15 mouse cellular contexts compared by ENCODE assay signal in genomic region chr8:115771060-115771459, GRCm38 (mm10).
DNase-seq lines count a peak whose midpoint lies in the region; ATAC-seq and TF ChIP-seq lines count a peak whose summit lies in the region.
"Had no signal": no experiment of that assay in that cellular context is flagged by ENCODE, and none has a peak within 500 bp of the region (broad histone marks: within the 10 kb centered on the region; RNA-seq: fewer than 3 reads in every experiment).

No protein-coding gene starts in this region.

- no peaks in the 10 kb centered on the region for H3K27me3 ChIP-seq in stomach, embryonic 15.5 days (replicated peaks)
- no peaks in the 10 kb centered on the region for H3K27me3 ChIP-seq in hindbrain, embryonic 14.5 days (ENCODE audit: control insufficient read depth, insufficient read depth, low read length)
- H3K27me3 ChIP-seq: embryonic facial prominence, embryonic 13.5 days had no signal

- WGBS in stomach, embryonic 15.5 days = 73% methylated on average over 7 of the region's 7 CpGs
- WGBS in hindbrain, embryonic 14.5 days = 90% methylated on average over 7 of the region's 7 CpGs

- H3K9ac ChIP-seq in stomach, embryonic 15.5 days = no peak overlapping the region
- no peak overlapping the region for H3K9ac ChIP-seq in hindbrain, embryonic 14.5 days
- H3K9ac ChIP-seq: embryonic facial prominence, embryonic 13.5 days had no signal

- H3K4me2 ChIP-seq in stomach, embryonic 15.5 days = no peak overlapping the region
- H3K4me2 ChIP-seq in hindbrain, embryonic 14.5 days (replicated peaks) = no peak overlapping the region
- H3K4me2 ChIP-seq: embryonic facial prominence, embryonic 13.5 days had no signal

- no peaks in the 10 kb centered on the region for H3K36me3 ChIP-seq in stomach, embryonic 15.5 days
- H3K36me3 ChIP-seq in hindbrain, embryonic 14.5 days (replicated peaks; ENCODE audit: control insufficient read depth, insufficient read depth) = no peaks in the 10 kb centered on the region
- H3K36me3 ChIP-seq: embryonic facial prominence, embryonic 13.5 days had no signal

- no peaks in the 10 kb centered on the region for H3K9me3 ChIP-seq in stomach, embryonic 15.5 days
- no peaks in the 10 kb centered on the region for H3K9me3 ChIP-seq in hindbrain, embryonic 14.5 days (ENCODE audit: control insufficient read depth, low read length)
- H3K9me3 ChIP-seq: embryonic facial prominence, embryonic 13.5 days had no signal

- peaks cover 10% of the 10 kb centered on the region for H3K4me1 ChIP-seq in embryonic fibroblast, embryonic 13.5 days (ENCODE audit: control insufficient read depth, insufficient read depth, low read length)
- H3K4me1 ChIP-seq in stomach, embryonic 15.5 days = peaks cover 7% of the 10 kb centered on the region
- H3K4me1 ChIP-seq in hindbrain, embryonic 14.5 days (replicated peaks; ENCODE audit: control insufficient read depth, insufficient read depth, low read length) = peaks cover 5% of the 10 kb centered on the region; the same call in 1 of the 2 replicates

- ATAC-seq in stomach, embryonic 15.5 days (ENCODE audit: insufficient read depth, low FRiP score, low read depth) = no peak
- no peak for ATAC-seq in hindbrain, embryonic 14.5 days (ENCODE audit: low FRiP score)

- H3K27ac ChIP-seq in embryonic fibroblast, embryonic 13.5 days (ENCODE audit: insufficient read depth, low read length) = peak overlapping the region; percentile 59
- peak overlapping the region; percentile 48; the same call in 1 of the 2 replicates for H3K27ac ChIP-seq in stomach, embryonic 15.5 days
- H3K27ac ChIP-seq in hindbrain, embryonic 14.5 days = no peak overlapping the region
- H3K27ac ChIP-seq: embryonic facial prominence, embryonic 13.5 days had no signal

- peak; percentile 61 for DNase-seq in adrenal gland, adult 2 months
- DNase-seq in adrenal gland, postnatal 25 days = no peak
- peak; percentile 26 to 32 for DNase-seq in urinary bladder, adult 18-20 months (ENCODE audit: low spot score in 2 of 2)
- no peak for DNase-seq in urinary bladder, postnatal 25 days (ENCODE audit: low spot score)
- no peak for DNase-seq in gastrocnemius, postnatal 10 days
- DNase-seq in hindbrain, embryonic 14.5 days (ENCODE audit: low spot score) = no peak
- DNase-seq: B cell, adult 2 months; cerebellum, postnatal 14 days; heart, adult 18-20 months; kidney, adult 2 months; lung, adult 2 months; right cerebral cortex, postnatal 25 days had no signal

- no peak overlapping the region for H3K4me3 ChIP-seq in embryonic fibroblast, embryonic 13.5 days (ENCODE audit: insufficient read depth, low read length)
- no peak overlapping the region for H3K4me3 ChIP-seq in stomach, embryonic 15.5 days (replicated peaks)
- H3K4me3 ChIP-seq in hindbrain, embryonic 14.5 days (replicated peaks; ENCODE audit: low read length) = no peak overlapping the region
- H3K4me3 ChIP-seq: embryonic facial prominence, embryonic 13.5 days had no signal

- TF ChIP-seq CTCF in embryonic fibroblast, embryonic 13.5 days (IDR thresholded peaks at IDR 0.05; ENCODE audit: borderline replicate concordance, insufficient read depth, low read length) = no peak

- no peak for TF ChIP-seq POLR2A in embryonic fibroblast, embryonic 13.5 days (IDR thresholded peaks at IDR 0.05; ENCODE audit: low read depth, low read length)

Comparison
In these comparisons a context has a peak if more than half of its experiments do, and no peak if none do; other contexts are left out.
1. DNase-seq: peak in adrenal gland, adult 2 months (single experiment) and urinary bladder, adult 18-20 months (2 of 2); none in adrenal gland, postnatal 25 days (single experiment), urinary bladder, postnatal 25 days (single experiment), gastrocnemius, postnatal 10 days (single experiment) and hindbrain, embryonic 14.5 days (single experiment).